Mouse (Mus musculus): ENCODE data around the gene Tmem50a. TPM values are rescaled to one million over a fixed set of nuclear protein-coding genes. Genes with fewer than 3 reads are reported as not detected.

Gene Tmem50a
- polyA plus RNA-seq, 1 experiment from 2014 or later, result 94.9 TPM

GRCm38 (mm10) chr4:134937240-134938176, 22.7 kb upstream of the Tmem50a start:
- Histone ChIP-seq H3K27me3 (replicated peaks) (peaks cover 15% of the 10 kb centered on the region; the same call in 1 of the 2 replicates), H3K4me1 (no peaks in the 10 kb centered on the region; the same call in 1 of the 2 replicates), H3K4me3 (no peak overlapping the region), H3K9ac (no peak overlapping the region), H3K27ac (no peak overlapping the region), H3K36me3 (peaks cover 53% of the 10 kb centered on the region), H3K4me2 (no peak overlapping the region), H3K9me3 (replicated peaks) (no peaks in the 10 kb centered on the region)
- no peak for ATAC-seq
- WGBS (ENCODE audit: insufficient replicate concordance), result 75% methylated on average over 17 of the region's 17 CpGs

DNA sequence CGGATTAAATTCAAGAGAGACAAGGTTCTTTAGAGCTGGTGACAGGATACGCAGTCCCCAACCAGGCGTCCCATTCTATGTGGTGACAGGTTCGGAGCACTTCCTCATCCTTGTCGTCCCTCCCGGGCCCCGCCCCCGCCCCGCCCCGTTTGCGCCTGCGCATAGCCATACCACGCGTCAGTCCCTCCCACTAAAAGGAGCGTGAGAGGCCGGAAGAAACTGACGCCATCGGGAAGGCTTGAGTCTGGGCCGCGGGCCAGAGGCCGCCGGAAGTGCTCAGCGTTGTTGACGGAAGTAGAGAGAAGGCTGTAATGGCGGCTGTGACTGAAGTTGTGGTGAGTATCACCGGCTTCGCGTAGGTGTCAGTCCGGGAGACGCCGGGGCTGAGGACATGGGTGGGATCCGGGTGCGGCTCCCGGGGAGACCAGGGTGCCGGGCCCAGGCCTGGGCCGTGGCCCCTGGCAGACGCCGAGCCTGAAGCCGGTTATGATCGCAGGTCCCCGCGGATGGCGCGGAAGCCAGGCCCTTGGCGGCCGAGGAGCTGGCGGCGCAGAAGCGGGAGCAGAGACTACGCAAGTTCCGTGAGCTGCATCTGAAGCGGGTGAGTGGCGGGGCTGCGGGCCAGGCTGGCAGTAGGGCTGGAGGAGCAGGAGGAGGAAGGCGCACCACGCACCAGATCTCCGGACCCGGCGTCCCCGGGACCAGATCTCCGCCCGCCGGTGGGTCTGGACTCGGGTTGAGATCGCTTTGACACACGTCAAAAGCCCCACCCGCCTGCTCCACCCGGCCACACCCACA, 16.1 kb upstream of the Tmem50a start, which contains the start of gene Syf2:
Gene Syf2, plus strand, starts transcription at position 215 of the 798 bp plus-strand sequence.
- peaks cover 78% of the 10 kb centered on the region for H3K36me3 ChIP-seq
- no peaks in the 10 kb centered on the region for H3K27me3 ChIP-seq (replicated peaks)
- under 1% methylated on average over 68 of the region's 68 CpGs for WGBS (ENCODE audit: insufficient replicate concordance)
- H3K4me2 ChIP-seq, result peak within 1 kb of the TSS; percentile 72
- H3K27ac ChIP-seq, result peak within 1 kb of the TSS; percentile 98
- H3K9ac ChIP-seq, result peak within 1 kb of the TSS; percentile 91
- H3K4me3 ChIP-seq, result peak within 1 kb of the TSS; percentile 99
- H3K9me3 ChIP-seq (replicated peaks), result no peaks in the 10 kb centered on the region
- ATAC-seq, result peak; percentile 94
- peaks cover 53% of the 10 kb centered on the region for H3K4me1 ChIP-seq

DNA sequence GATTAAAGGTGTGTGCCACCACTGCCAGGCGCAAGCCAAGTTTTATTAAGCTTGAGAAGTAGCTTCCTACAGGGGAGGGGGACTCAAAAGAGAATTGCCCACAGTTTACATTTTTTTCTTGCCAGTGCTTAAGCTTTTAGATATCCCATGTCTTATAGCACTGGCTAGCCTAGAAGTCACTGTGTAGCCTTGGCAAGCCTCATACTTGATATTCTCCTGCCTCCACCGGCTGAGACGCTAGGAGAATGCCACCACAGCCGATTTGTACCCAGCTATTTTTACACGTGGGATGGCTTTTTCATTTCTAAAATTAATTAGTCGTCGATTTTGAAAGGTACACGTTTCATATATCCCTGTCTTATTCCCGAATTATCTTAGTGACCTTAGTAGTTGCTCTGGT, 15.4 kb upstream of the Tmem50a start:
- Histone ChIP-seq H3K9me3 (replicated peaks) (no peaks in the 10 kb centered on the region), H3K27me3 (replicated peaks) (no peaks in the 10 kb centered on the region), H3K9ac (peak overlapping the region; percentile 91), H3K27ac (peak overlapping the region; percentile 98), H3K4me2 (peak overlapping the region; percentile 72), H3K4me1 (peaks cover 60% of the 10 kb centered on the region), H3K4me3 (peak overlapping the region; percentile 99), H3K36me3 (peaks cover 78% of the 10 kb centered on the region)
- WGBS (ENCODE audit: insufficient replicate concordance), result 24% methylated on average over 9 of the region's 9 CpGs
- ATAC-seq, result peak; percentile 17; the same call in 1 of the 2 replicates

- Histone ChIP-seq H3K4me3 (peak overlapping the region; percentile 99; the same call in 1 of the 2 replicates), H3K4me2 (peak overlapping the region; percentile 72), H3K4me1 (peaks cover 62% of the 10 kb centered on the region), H3K27me3 (replicated peaks) (no peaks in the 10 kb centered on the region), H3K27ac (peak overlapping the region; percentile 98), H3K9ac (peak overlapping the region; percentile 91; the same call in 1 of the 2 replicates), H3K36me3 (peaks cover 78% of the 10 kb centered on the region), H3K9me3 (replicated peaks) (no peaks in the 10 kb centered on the region)
- no peak for ATAC-seq
- WGBS (ENCODE audit: insufficient replicate concordance), result 57% methylated on average over 4 of the region's 4 CpGs
Observed at GRCm38 (mm10) chr4:134929536-134929935, 14.7 kb upstream of the Tmem50a start.

GRCm38 (mm10) chr4:134928464-134928836, 13.6 kb upstream of the Tmem50a start:
- Histone ChIP-seq H3K9ac (no peak overlapping the region), H3K4me2 (0 out of 2 replicates have a peak overlapping the region, but pooled peaks have one; percentile 3), H3K9me3 (replicated peaks) (no peaks in the 10 kb centered on the region), H3K4me3 (no peak overlapping the region), H3K4me1 (peaks cover 62% of the 10 kb centered on the region), H3K27me3 (replicated peaks) (no peaks in the 10 kb centered on the region), H3K27ac (peak overlapping the region; percentile 23; the same call in 1 of the 2 replicates), H3K36me3 (peaks cover 75% of the 10 kb centered on the region)
- ATAC-seq, result no peak
- 82% methylated on average over 1 of the region's 1 CpGs for WGBS (ENCODE audit: insufficient replicate concordance)

- Histone ChIP-seq H3K4me2 (0 out of 2 replicates have a peak overlapping the region, but pooled peaks have one; percentile 3), H3K27ac (peak overlapping the region; percentile 23; the same call in 1 of the 2 replicates), H3K4me3 (no peak overlapping the region), H3K4me1 (peaks cover 62% of the 10 kb centered on the region), H3K27me3 (replicated peaks) (no peaks in the 10 kb centered on the region), H3K9me3 (replicated peaks) (no peaks in the 10 kb centered on the region), H3K9ac (no peak overlapping the region), H3K36me3 (peaks cover 70% of the 10 kb centered on the region)
- WGBS (ENCODE audit: insufficient replicate concordance), result 72% methylated on average over 5 of the region's 5 CpGs
- no peak for ATAC-seq
Observed at GRCm38 (mm10) chr4:134927815-134928463, 13.1 kb upstream of the Tmem50a start.

GRCm38 (mm10) chr4:134925206-134925605, 10.4 kb upstream of the Tmem50a start:
- no peak for ATAC-seq
- Histone ChIP-seq H3K9me3 (replicated peaks) (no peaks in the 10 kb centered on the region), H3K27me3 (replicated peaks) (no peaks in the 10 kb centered on the region), H3K4me1 (peaks cover 67% of the 10 kb centered on the region), H3K4me3 (peak overlapping the region; percentile 100), H3K9ac (peak overlapping the region; percentile 100), H3K36me3 (peaks cover 58% of the 10 kb centered on the region), H3K27ac (peak overlapping the region; percentile 68), H3K4me2 (peak overlapping the region; percentile 82)
- 65% methylated on average over 8 of the region's 8 CpGs for WGBS (ENCODE audit: insufficient replicate concordance)

- peak; percentile 73 for ATAC-seq
- H3K4me3 ChIP-seq, result peak overlapping the region; percentile 100
- WGBS (ENCODE audit: insufficient replicate concordance), result under 1% methylated on average over 75 of the region's 75 CpGs
- peaks cover 67% of the 10 kb centered on the region for H3K4me1 ChIP-seq
- H3K36me3 ChIP-seq, result peaks cover 53% of the 10 kb centered on the region
- peak overlapping the region; percentile 99 for H3K27ac ChIP-seq
- H3K9ac ChIP-seq, result peak overlapping the region; percentile 100
- peak overlapping the region; percentile 82 for H3K4me2 ChIP-seq
- H3K9me3 ChIP-seq (replicated peaks), result no peaks in the 10 kb centered on the region
- H3K27me3 ChIP-seq (replicated peaks), result no peaks in the 10 kb centered on the region
Observed at GRCm38 (mm10) chr4:134924019-134924741, 9.4 kb upstream of the Tmem50a start.

DNA sequence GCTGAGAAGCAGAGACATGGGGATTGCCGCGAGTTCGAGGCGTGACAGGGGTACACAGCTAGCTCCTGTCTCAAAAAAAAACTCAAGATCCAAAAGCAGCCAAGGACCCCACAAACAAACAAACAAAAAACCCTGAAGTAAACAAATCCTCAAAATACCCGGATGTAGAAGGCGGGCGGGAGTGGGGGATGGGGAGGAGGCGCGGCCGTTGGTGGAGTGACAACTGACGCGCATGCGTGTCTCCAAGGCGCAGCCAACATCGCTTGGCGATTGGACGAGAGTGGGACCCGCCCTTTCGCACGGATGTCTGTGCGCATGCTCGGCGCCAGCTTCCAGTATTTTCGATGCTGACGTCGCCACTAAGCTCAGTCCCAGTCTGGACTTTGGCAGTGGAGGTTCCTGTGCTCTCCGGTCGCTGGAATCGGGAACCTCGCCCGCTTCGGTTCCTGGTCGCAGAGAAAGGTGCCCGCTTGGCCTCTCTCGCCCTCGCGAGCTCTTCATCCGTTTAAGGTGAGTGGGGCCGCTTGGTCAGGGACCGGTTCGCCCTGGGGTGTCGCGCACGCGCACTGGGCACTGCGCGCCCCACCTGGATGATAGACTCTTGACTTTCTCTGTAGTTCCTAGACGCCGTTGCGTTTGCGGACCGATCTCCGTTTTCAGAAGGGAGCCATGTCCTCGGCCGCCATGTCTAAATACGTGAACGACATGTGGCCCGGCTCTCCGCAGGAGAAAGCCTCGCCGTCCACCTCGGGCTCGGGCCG, 8.6 kb upstream of the Tmem50a start, which contains the start of gene Rsrp1:
Gene Rsrp1, plus strand, starts transcription at position 335 of the 761 bp plus-strand sequence.
- H3K9me3 ChIP-seq (replicated peaks), result no peaks in the 10 kb centered on the region
- no peaks in the 10 kb centered on the region for H3K27me3 ChIP-seq (replicated peaks)
- peak within 1 kb of the TSS; percentile 100 for H3K9ac ChIP-seq
- peaks cover 46% of the 10 kb centered on the region for H3K36me3 ChIP-seq
- peak within 1 kb of the TSS; percentile 82 for H3K4me2 ChIP-seq
- peaks cover 65% of the 10 kb centered on the region for H3K4me1 ChIP-seq
- peak within 1 kb of the TSS; percentile 100 for H3K4me3 ChIP-seq
- ATAC-seq, result peak; percentile 85
- H3K27ac ChIP-seq, result peak within 1 kb of the TSS; percentile 99
- WGBS (ENCODE audit: insufficient replicate concordance), result under 1% methylated on average over 64 of the region's 64 CpGs

GRCm38 (mm10) chr4:134922925-134923244, 8.1 kb upstream of the Tmem50a start:
- peak; percentile 35; the same call in 1 of the 2 replicates for ATAC-seq
- 0% methylated on average over 13 of the region's 13 CpGs for WGBS (ENCODE audit: insufficient replicate concordance)
- Histone ChIP-seq H3K36me3 (peaks cover 41% of the 10 kb centered on the region), H3K4me1 (peaks cover 65% of the 10 kb centered on the region), H3K4me2 (peak overlapping the region; percentile 82), H3K27me3 (replicated peaks) (no peaks in the 10 kb centered on the region), H3K27ac (peak overlapping the region; percentile 99), H3K9me3 (replicated peaks) (no peaks in the 10 kb centered on the region), H3K4me3 (peak overlapping the region; percentile 100), H3K9ac (peak overlapping the region; percentile 100)
